Mouse (Mus musculus) mesoderm, embryonic 11.5 days (tissue): Measurements from ENCODE around the gene Them7.

Experiments
- DNase-seq: peaks from one replicate; pipeline ENCODE4 v3.0.0-alpha.2; 2012; ENCODE audit warnings: low read depth, low spot score

Gene Them7

GRCm38 (mm10) chr2:105416046-105416659 lies 192.0 kb downstream of the Them7 start:
- DNase-seq: no peak

- DNase-seq: no peak
Measured at GRCm38 (mm10) chr2:105416660-105417348, 192.7 kb downstream of the Them7 start.

GRCm38 (mm10) chr2:105417663-105418062 lies 193.5 kb downstream of the Them7 start:
- DNase-seq: no peak

GRCm38 (mm10) chr2:105418629-105419227 lies 194.6 kb downstream of the Them7 start:
- DNase-seq: no peak

- DNase-seq: no peak
Measured at GRCm38 (mm10) chr2:105427447-105427846, 203.3 kb downstream of the Them7 start.

GRCm38 (mm10) chr2:105428029-105428428 lies 203.9 kb downstream of the Them7 start:
- peak; percentile 78 for DNase-seq

GRCm38 (mm10) chr2:105428467-105428866 lies 204.3 kb downstream of the Them7 start:
- peak; percentile 23 for DNase-seq
